Mouse (Mus musculus) ES-E14 (cell line): ENCODE results near the gene Osbpl9. TPM values are rescaled to one million over a fixed set of nuclear protein-coding genes. Genes with fewer than 3 reads are reported as not detected.

Source experiments
- DNase-seq: peaks from one replicate; pipeline ENCODE4 v3.0.0-alpha.2; 2013; ENCODE audit warnings: low read depth, low spot score
- H3K27ac ChIP-seq: 2 replicates; pipeline ENCODE4 v1.5.1; 2012; ENCODE audit warnings: low read depth, mild to moderate bottlenecking, low read length, moderate library complexity, mixed read lengths; ENCODE audit not compliant: poor library complexity, insufficient read depth, severe bottlenecking
- H3K36me3 ChIP-seq: 2 replicates; pipeline ENCODE4 v1.6.1; 2012; ENCODE audit warnings: mild to moderate bottlenecking, low read length, moderate library complexity, mixed read lengths; ENCODE audit not compliant: control insufficient read depth, poor library complexity, insufficient read depth, severe bottlenecking
- H3K4me1 ChIP-seq, 2 experiments: fragments of 150-350 bp in 1 of 2; sonication (generic) in 1 of 2; 2 replicates each; pipeline ENCODE4 v1.6.1; 2012; ENCODE audit warnings: low read length in 2 of 2, mild to moderate bottlenecking in 1 of 2, mixed read lengths in 1 of 2; ENCODE audit not compliant: control insufficient read depth in 2 of 2, insufficient read depth in 2 of 2, poor library complexity in 1 of 2
- H3K4me3 ChIP-seq, 2 experiments: fragments of 150-350 bp in 1 of 2; sonication (generic) in 1 of 2; 2 replicates each; pipeline ENCODE4 v1.5.1; 2012; ENCODE audit warnings: low read length in 2 of 2, low read depth in 1 of 2, mild to moderate bottlenecking in 1 of 2, mixed read lengths in 1 of 2; ENCODE audit not compliant: insufficient read depth in 1 of 2, poor library complexity in 1 of 2, severe bottlenecking in 1 of 2
- H3K9ac ChIP-seq: 2 replicates; pipeline ENCODE4 v1.6.1; 2012; ENCODE audit warnings: low read depth, mild to moderate bottlenecking, low read length, mixed read lengths; ENCODE audit not compliant: poor library complexity, insufficient read depth, severe bottlenecking
- H3K9me3 ChIP-seq: fragments of 150-350 bp; sonication (generic); 2 replicates; pipeline ENCODE4 v1.6.1; 2012; ENCODE audit warnings: low read depth, mild to moderate bottlenecking, low read length; ENCODE audit not compliant: control insufficient read depth, insufficient read depth
- CHD2 ChIP-seq: IDR thresholded peaks from 2 replicates; pipeline ENCODE4 v1.6.1; 2014; ENCODE audit warnings: mild to moderate bottlenecking, low read depth, low read length, inconsistent platforms
- HCFC1 ChIP-seq: IDR thresholded peaks from 2 replicates; pipeline ENCODE4 v1.6.1; 2012; ENCODE audit warnings: low read length, inconsistent platforms, borderline replicate concordance; ENCODE audit not compliant: insufficient read depth
- MAFK ChIP-seq: IDR thresholded peaks from 2 replicates; pipeline ENCODE4 v1.6.1; 2014; ENCODE audit warnings: mild to moderate bottlenecking, low read depth, low read length, inconsistent platforms; ENCODE audit not compliant: insufficient read depth
- ZC3H11A ChIP-seq: IDR thresholded peaks from 2 replicates; pipeline ENCODE4 v1.6.1; 2012; ENCODE audit warnings: low read depth, mild to moderate bottlenecking, inconsistent platforms, low read length, borderline replicate concordance
- ZNF384 ChIP-seq: IDR thresholded peaks from 2 replicates; pipeline ENCODE4 v1.6.1; 2012; ENCODE audit warnings: low read depth, low read length, inconsistent platforms
- in situ Hi-C, 2 experiments: fragments of 600-800 bp; cut with MboI; formaldehyde crosslinking; loops; one replicate each; pipeline ENCODE4 v1.15.1; 2025; ENCODE audit warnings: low sequenced_read_pairs in 2 of 2, inconsistent platforms in 1 of 2; ENCODE audit not compliant: unreplicated experiment in 2 of 2
- total RNA-seq: library from RNA; depleted of rRNA; stranded (reverse); fragments of 300-350 nt; gene quantifications from 2 replicates; pipeline ENCODE4 v1.2.3, GENCODE M21; 2012

Osbpl9 gene
- total RNA-seq, 1 experiment = 39.5 TPM

DNA sequence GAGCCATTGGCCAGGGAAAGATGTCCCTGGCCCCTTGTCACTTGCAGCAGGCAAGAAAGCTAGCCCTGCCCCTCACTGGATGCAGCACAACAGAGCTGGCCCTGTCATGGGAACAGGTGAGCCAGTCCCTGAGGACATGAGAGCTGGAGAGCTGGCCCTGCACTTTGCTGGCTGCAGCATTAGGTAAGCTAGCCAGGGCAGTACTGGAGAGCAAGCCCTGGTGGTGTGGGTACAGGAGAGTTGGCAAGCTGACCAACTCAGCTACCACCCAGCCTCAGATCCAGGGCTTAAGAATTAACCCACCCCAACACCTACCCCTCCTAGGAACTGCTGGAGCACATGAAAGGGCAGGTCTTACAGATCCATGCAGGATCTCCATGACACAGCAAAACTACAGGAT, 73.1 kb downstream of the Osbpl9 start:
- no peak overlapping the region for H3K27ac ChIP-seq
- in situ Hi-C loops = no loop called here
- no peak overlapping the region for H3K9ac ChIP-seq
- no peaks in the 10 kb centered on the region for H3K4me1 ChIP-seq
- no peak overlapping the region for H3K4me3 ChIP-seq
- DNase-seq = no peak
- H3K9me3 ChIP-seq = no peaks in the 10 kb centered on the region
- H3K36me3 ChIP-seq = no peaks in the 10 kb centered on the region
- TF ChIP-seq ZC3H11A (no peak), ZNF384 (no peak), MAFK (no peak), CHD2 (no peak), HCFC1 (no peak)

DNA sequence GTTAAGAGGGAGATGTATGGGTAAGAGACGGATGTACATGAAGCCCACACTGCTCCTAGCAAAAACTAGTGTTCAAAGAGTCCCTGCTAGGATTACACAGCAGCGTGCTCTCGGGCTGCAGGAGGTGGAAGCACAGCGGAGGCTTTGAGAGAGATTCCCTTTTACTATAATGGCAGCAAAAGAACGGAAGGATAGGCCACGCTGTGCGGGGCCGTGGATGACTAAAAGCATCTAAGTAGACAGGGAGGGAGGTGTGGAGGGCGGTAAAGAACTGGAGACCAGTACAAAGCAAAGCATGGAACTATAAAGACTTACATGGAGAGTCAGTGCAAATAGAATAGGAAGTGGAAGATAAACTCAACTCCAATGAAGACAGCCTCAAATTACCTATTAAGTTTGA, 74.1 kb downstream of the Osbpl9 start:
- Histone ChIP-seq H3K27ac (no peak overlapping the region), H3K4me1 (no peaks in the 10 kb centered on the region), H3K9me3 (no peaks in the 10 kb centered on the region), H3K36me3 (no peaks in the 10 kb centered on the region), H3K4me3 (no peak overlapping the region), H3K9ac (no peak overlapping the region)
- TF ChIP-seq CHD2 (no peak), ZNF384 (no peak), HCFC1 (no peak), MAFK (no peak), ZC3H11A (no peak)
- no peak for DNase-seq
- in situ Hi-C loops = no loop called here

DNA sequence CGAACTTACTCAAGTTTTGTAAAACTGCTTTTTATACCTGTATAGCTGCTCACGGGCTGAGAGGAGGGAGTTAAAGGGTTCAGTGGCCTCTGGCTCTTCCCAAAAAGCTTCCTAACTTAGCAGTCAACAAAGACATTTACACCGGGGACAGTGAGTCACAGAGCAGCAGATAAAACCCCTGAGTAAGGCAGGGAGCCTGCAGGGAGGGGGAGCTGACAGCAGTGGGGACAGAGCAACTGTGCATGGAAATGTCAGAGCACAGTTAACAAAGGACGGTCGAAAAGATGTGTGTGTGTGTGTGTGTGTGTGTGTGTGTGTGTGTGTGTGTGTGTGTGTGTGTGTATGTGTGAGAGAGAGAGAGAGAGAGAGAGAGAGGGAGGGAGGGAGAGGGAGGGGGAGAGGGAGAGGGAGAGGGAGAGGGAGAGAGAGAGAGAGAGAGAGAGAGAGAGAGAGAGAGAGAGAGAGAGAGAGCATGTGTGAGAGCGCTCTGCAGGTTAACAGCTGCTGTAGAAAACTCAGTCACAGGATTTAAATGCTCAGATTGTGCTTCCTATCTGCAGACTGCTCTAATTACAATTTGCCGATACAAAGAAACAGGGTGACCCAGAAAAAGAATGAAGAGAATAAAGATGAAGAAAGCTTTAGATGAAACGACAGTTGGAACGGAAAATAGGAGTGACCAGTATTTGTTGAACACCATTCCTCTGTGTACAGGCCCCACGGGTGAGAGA, 75.1 kb downstream of the Osbpl9 start:
- Histone ChIP-seq H3K4me3 (no peak overlapping the region), H3K9me3 (no peaks in the 10 kb centered on the region), H3K36me3 (no peaks in the 10 kb centered on the region), H3K27ac (no peak overlapping the region), H3K4me1 (no peaks in the 10 kb centered on the region), H3K9ac (no peak overlapping the region)
- in situ Hi-C loops = no loop called here
- no peak for TF ChIP-seq MAFK
- no peak for TF ChIP-seq CHD2
- TF ChIP-seq ZNF384 = no peak
- TF ChIP-seq ZC3H11A = no peak
- no peak for TF ChIP-seq HCFC1
- DNase-seq = no peak

DNA sequence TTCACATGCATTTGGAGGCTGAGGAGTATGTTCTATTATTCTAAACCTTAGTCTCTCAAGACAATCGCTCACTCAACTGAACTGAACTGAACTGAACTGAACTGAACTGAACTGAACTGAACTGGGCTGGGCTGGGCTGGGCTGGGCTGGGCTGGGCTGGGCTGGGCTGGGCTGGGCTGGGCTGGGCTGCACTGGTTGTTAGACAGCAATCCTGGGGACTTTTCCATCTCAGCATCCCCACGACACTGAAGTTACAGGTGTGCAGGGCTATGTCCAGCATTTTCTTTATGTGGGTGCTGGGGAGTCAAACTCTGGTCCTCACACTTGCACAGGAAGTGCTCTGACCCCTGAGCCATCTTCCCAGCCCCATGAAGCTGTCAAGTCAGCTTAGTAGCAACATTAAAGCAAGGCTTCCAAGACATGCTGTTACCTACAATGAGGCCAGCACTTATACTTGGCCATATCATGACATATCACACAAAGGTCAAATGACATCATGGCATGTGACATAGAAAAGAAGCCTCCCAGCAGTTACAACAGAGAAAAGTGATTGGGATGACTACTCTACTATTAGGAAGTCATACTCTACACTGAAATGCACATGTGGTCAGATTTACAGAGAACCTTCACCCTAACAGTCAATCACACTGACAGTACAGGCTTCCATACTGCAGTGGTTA, 76.2 kb downstream of the Osbpl9 start:
- no peak for TF ChIP-seq MAFK
- no peak for TF ChIP-seq HCFC1
- no peak for TF ChIP-seq ZC3H11A
- TF ChIP-seq CHD2 = no peak
- no peak for TF ChIP-seq ZNF384
- no peak for DNase-seq

More for the DNA sequence above, 76.2 kb downstream of the Osbpl9 start:
- Histone ChIP-seq H3K4me1 (no peaks in the 10 kb centered on the region), H3K9ac (no peak overlapping the region), H3K27ac (no peak overlapping the region), H3K36me3 (no peaks in the 10 kb centered on the region), H3K9me3 (no peaks in the 10 kb centered on the region), H3K4me3 (no peak overlapping the region)
- in situ Hi-C loops = no loop called here
